20 mouse cellular contexts compared by ENCODE assay signal in the genomic region with DNA sequence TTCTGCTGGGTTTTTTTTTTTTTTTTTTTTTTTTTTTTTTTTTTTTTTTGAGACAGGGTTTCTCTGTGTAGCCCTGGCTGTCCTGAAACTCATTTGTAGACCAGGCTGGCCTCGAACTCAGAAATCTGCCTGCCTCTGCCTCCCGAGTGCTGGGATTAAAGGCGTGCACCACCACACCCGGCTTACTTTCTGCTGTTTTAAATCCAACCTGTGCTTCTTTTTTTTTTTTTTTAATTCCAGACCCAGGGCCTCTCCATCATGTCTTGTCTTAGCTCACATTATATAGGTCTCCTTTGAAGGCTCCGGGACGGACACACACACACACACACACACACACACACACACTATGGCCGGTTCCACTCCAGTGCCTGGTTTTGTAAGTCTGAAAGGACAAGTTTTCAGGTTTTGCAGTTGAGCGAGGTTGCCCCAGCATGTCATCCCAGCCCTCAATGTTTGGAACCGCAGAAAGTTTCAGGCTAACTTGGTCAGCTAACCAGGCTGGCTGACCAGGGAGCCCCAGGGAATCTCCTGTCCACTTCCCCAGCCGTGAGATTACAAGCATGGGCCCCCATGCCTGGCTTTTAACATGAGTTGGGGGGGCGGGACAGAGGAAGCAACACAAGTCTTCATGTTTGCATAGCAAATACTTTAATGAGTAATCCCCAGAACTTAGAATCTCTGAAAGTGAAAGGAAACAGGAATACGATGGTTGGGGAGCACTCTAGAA. TPM values are rescaled to one million over a fixed set of nuclear protein-coding genes. Genes with fewer than 3 reads are reported as not detected.
DNase-seq lines count a peak whose midpoint lies in the region; ATAC-seq lines count a peak whose summit lies in the region.
"Had no signal": no experiment of that assay in that cellular context is flagged by ENCODE, and none has a peak within 500 bp of the region (broad histone marks: within the 10 kb centered on the region; RNA-seq: fewer than 3 reads in every experiment).

No protein-coding gene starts in this region.

- no peaks in the 10 kb centered on the region for H3K27me3 ChIP-seq in heart, embryonic 15.5 days
- H3K27me3 ChIP-seq in megakaryocyte, embryonic 14.5 days (replicated peaks): peaks cover 34% of the 10 kb centered on the region
- no peaks in the 10 kb centered on the region for H3K27me3 ChIP-seq in liver, embryonic 12.5 days (replicated peaks)
- no peaks in the 10 kb centered on the region for H3K27me3 ChIP-seq in stomach, embryonic 15.5 days (replicated peaks)
- H3K27me3 ChIP-seq in hindbrain, embryonic 13.5 days: no peaks in the 10 kb centered on the region
- H3K27me3 ChIP-seq in limb, embryonic 10.5 days (ENCODE audit: low read depth, poor library complexity, severe bottlenecking): no peaks in the 10 kb centered on the region
- H3K27me3 ChIP-seq: embryonic facial prominence, embryonic 15.5 days; hindbrain, embryonic 12.5 days; midbrain, embryonic 15.5 days had no signal

- H3K36me3 ChIP-seq in heart, embryonic 15.5 days: no peaks in the 10 kb centered on the region
- no peaks in the 10 kb centered on the region for H3K36me3 ChIP-seq in megakaryocyte, embryonic 14.5 days (replicated peaks; ENCODE audit: low read length)
- H3K36me3 ChIP-seq in liver, embryonic 12.5 days: no peaks in the 10 kb centered on the region
- no peaks in the 10 kb centered on the region for H3K36me3 ChIP-seq in stomach, embryonic 15.5 days
- H3K36me3 ChIP-seq in hindbrain, embryonic 13.5 days: no peaks in the 10 kb centered on the region
- no peaks in the 10 kb centered on the region for H3K36me3 ChIP-seq in limb, embryonic 10.5 days
- H3K36me3 ChIP-seq: embryonic facial prominence, embryonic 15.5 days; G1E; hindbrain, embryonic 12.5 days; midbrain, embryonic 15.5 days had no signal

- 75% methylated on average over 12 of the region's 12 CpGs for WGBS in heart, embryonic 15.5 days
- WGBS in liver, embryonic 12.5 days (ENCODE audit: insufficient replicate concordance): 52% methylated on average over 12 of the region's 12 CpGs
- 68% methylated on average over 12 of the region's 12 CpGs for WGBS in stomach, embryonic 15.5 days
- 80% methylated on average over 12 of the region's 12 CpGs for WGBS in hindbrain, embryonic 13.5 days
- 87% methylated on average over 12 of the region's 12 CpGs for WGBS in limb, embryonic 10.5 days

- H3K4me1 ChIP-seq in heart, embryonic 15.5 days (replicated peaks): peaks cover 6% of the 10 kb centered on the region; the same call in 1 of the 2 replicates
- H3K4me1 ChIP-seq in megakaryocyte, embryonic 14.5 days: peaks cover 34% of the 10 kb centered on the region
- H3K4me1 ChIP-seq in liver, embryonic 12.5 days: peaks cover 25% of the 10 kb centered on the region
- 0 out of 2 replicates have a peak, but pooled peaks cover 3% of the 10 kb centered on the region for H3K4me1 ChIP-seq in stomach, embryonic 15.5 days
- H3K4me1 ChIP-seq in hindbrain, embryonic 13.5 days (replicated peaks): peaks cover 7% of the 10 kb centered on the region; the same call in 1 of the 2 replicates
- peaks cover 16% of the 10 kb centered on the region for H3K4me1 ChIP-seq in limb, embryonic 10.5 days

- no peak overlapping the region for H3K4me3 ChIP-seq in heart, embryonic 15.5 days
- peak overlapping the region; percentile 89 for H3K4me3 ChIP-seq in megakaryocyte, embryonic 14.5 days (replicated peaks)
- H3K4me3 ChIP-seq in liver, embryonic 12.5 days: no peak overlapping the region
- H3K4me3 ChIP-seq in stomach, embryonic 15.5 days (replicated peaks): no peak overlapping the region
- no peak overlapping the region for H3K4me3 ChIP-seq in hindbrain, embryonic 13.5 days
- no peak overlapping the region for H3K4me3 ChIP-seq in limb, embryonic 10.5 days
- H3K4me3 ChIP-seq: embryonic facial prominence, embryonic 15.5 days; hindbrain, embryonic 12.5 days; midbrain, embryonic 15.5 days had no signal

- intact Hi-C loops in heart, postnatal 36 days (cut with DNase I): no loop called here

- peak overlapping the region; percentile 38 for H3K27ac ChIP-seq in heart, embryonic 15.5 days
- H3K27ac ChIP-seq in liver, embryonic 12.5 days: peak overlapping the region; percentile 41
- H3K27ac ChIP-seq in stomach, embryonic 15.5 days: no peak overlapping the region
- no peak overlapping the region for H3K27ac ChIP-seq in hindbrain, embryonic 13.5 days
- H3K27ac ChIP-seq in limb, embryonic 10.5 days: no peak overlapping the region
- H3K27ac ChIP-seq: embryonic facial prominence, embryonic 15.5 days; hindbrain, embryonic 12.5 days; midbrain, embryonic 15.5 days had no signal

- peak overlapping the region; percentile 32 for H3K4me2 ChIP-seq in heart, embryonic 15.5 days
- H3K4me2 ChIP-seq in liver, embryonic 12.5 days: peak overlapping the region; percentile 41
- H3K4me2 ChIP-seq in stomach, embryonic 15.5 days: peak overlapping the region; percentile 11; the same call in 1 of the 2 replicates
- no peak overlapping the region for H3K4me2 ChIP-seq in hindbrain, embryonic 13.5 days
- H3K4me2 ChIP-seq: embryonic facial prominence, embryonic 15.5 days; hindbrain, embryonic 12.5 days; midbrain, embryonic 15.5 days had no signal

- no peak for ATAC-seq in heart, embryonic 15.5 days (replicated peaks; ENCODE audit: insufficient number of reproducible peaks, insufficient read depth, low FRiP score, low read depth)
- no peak for ATAC-seq in megakaryocyte, adult 5-6 weeks (ENCODE audit: poor library complexity, severe bottlenecking)
- ATAC-seq in liver, embryonic 12.5 days: no peak
- no peak for ATAC-seq in stomach, embryonic 15.5 days (ENCODE audit: insufficient read depth, low FRiP score, low read depth)
- ATAC-seq in hindbrain, embryonic 13.5 days (ENCODE audit: low FRiP score): no peak
- ATAC-seq: intestine, embryonic 16.5 days; midbrain, embryonic 15.5 days had no signal

- H3K9ac ChIP-seq in heart, embryonic 15.5 days: no peak overlapping the region
- H3K9ac ChIP-seq in liver, embryonic 12.5 days: no peak overlapping the region
- H3K9ac ChIP-seq in stomach, embryonic 15.5 days: no peak overlapping the region
- no peak overlapping the region for H3K9ac ChIP-seq in hindbrain, embryonic 13.5 days
- H3K9ac ChIP-seq: embryonic facial prominence, embryonic 15.5 days; hindbrain, embryonic 12.5 days; midbrain, embryonic 15.5 days had no signal

- DNase-seq in heart, postnatal 36 days: no peak
- DNase-seq in limb, embryonic 10.5 days (ENCODE audit: low spot score): no peak
- DNase-seq: adrenal gland, adult 8-10 months; cerebellum, adult 8-10 months; gastrocnemius, postnatal 25 days; lung, postnatal 14 days; right cerebral cortex, postnatal 25 days; thymus, adult 2 months had no signal

- H3K9me3 ChIP-seq in heart, embryonic 15.5 days (replicated peaks): no peaks in the 10 kb centered on the region
- H3K9me3 ChIP-seq in megakaryocyte, embryonic 14.5 days: peaks cover 25% of the 10 kb centered on the region
- no peaks in the 10 kb centered on the region for H3K9me3 ChIP-seq in liver, embryonic 12.5 days (replicated peaks)
- H3K9me3 ChIP-seq in stomach, embryonic 15.5 days: no peaks in the 10 kb centered on the region
- no peaks in the 10 kb centered on the region for H3K9me3 ChIP-seq in hindbrain, embryonic 13.5 days
- H3K9me3 ChIP-seq in limb, embryonic 10.5 days (replicated peaks): no peaks in the 10 kb centered on the region
- H3K9me3 ChIP-seq: embryonic facial prominence, embryonic 15.5 days; hindbrain, embryonic 12.5 days; midbrain, embryonic 15.5 days had no signal

RNA-seq across cellular contexts. Expression of a gene that starts 16.8 kb away (rescaled TPM):
- 54.8 and 68.1 TPM in 2 replicates for polyA plus RNA-seq in heart, embryonic 15.5 days (2015; fragmentation: Nextera tagmentation; extraction: Ambion mirVana)
- 10 to 100 TPM; 35.4 to 44.4 TPM for total RNA-seq in heart, postnatal 36 days (2021)
- 138 and 186 TPM in 2 replicates for polyA plus RNA-seq in megakaryocyte, embryonic 14.5 days (2012; ENCODE audit: insufficient read depth, low replicate concordance)
- total RNA-seq in megakaryocyte, adult 5-6 weeks (2015): 88.7 and 92.9 TPM in 2 replicates
- 86.3 and 88.2 TPM in 2 replicates for total RNA-seq in megakaryocyte, adult 5-6 weeks (2017)
- polyA plus RNA-seq in liver, embryonic 12.5 days (2016; fragmentation: Nextera tagmentation; extraction: Ambion mirVana): 87.1 and 88.8 TPM in 2 replicates
- 61.9 and 67.9 TPM in 2 replicates for polyA plus RNA-seq in stomach, embryonic 15.5 days (2015; fragmentation: Nextera tagmentation; extraction: Ambion mirVana)
- polyA plus RNA-seq in hindbrain, embryonic 13.5 days (2015; fragmentation: Nextera tagmentation; extraction: Ambion mirVana): 27.4 and 28.0 TPM in 2 replicates
- 43.5 and 45.2 TPM in 2 replicates for polyA plus RNA-seq in limb, embryonic 10.5 days (2016; fragmentation: Nextera tagmentation; extraction: Ambion mirVana)

RNA-seq across cellular contexts. Expression of a gene that starts 31.4 kb away (rescaled TPM):
- 0.30 and 0.48 TPM in 2 replicates for polyA plus RNA-seq in heart, embryonic 15.5 days (2015; fragmentation: Nextera tagmentation; extraction: Ambion mirVana)
- not detected for total RNA-seq in heart, postnatal 36 days (2021)
- 0.53 and 1.9 TPM in 2 replicates for polyA plus RNA-seq in megakaryocyte, embryonic 14.5 days (2012; ENCODE audit: insufficient read depth, low replicate concordance)
- total RNA-seq in megakaryocyte, adult 5-6 weeks (2015): not detected in 2 replicates
- 0.11 TPM in 1 of 2 replicates, not detected in the other for total RNA-seq in megakaryocyte, adult 5-6 weeks (2017)
- polyA plus RNA-seq in liver, embryonic 12.5 days (2016; fragmentation: Nextera tagmentation; extraction: Ambion mirVana): 0.38 and 0.66 TPM in 2 replicates
- 0.21 and 0.67 TPM in 2 replicates for polyA plus RNA-seq in stomach, embryonic 15.5 days (2015; fragmentation: Nextera tagmentation; extraction: Ambion mirVana)
- 0.55 and 1.1 TPM in 2 replicates for polyA plus RNA-seq in hindbrain, embryonic 13.5 days (2015; fragmentation: Nextera tagmentation; extraction: Ambion mirVana)
- polyA plus RNA-seq in limb, embryonic 10.5 days (2016; fragmentation: Nextera tagmentation; extraction: Ambion mirVana): 0.44 and 0.54 TPM in 2 replicates
- total RNA-seq: G1E; gastrocnemius, postnatal 25 days had no signal
- polyA plus RNA-seq: neural tube, embryonic 11.5 days had no signal

RNA-seq across cellular contexts. Expression of a gene that starts 32.3 kb away (rescaled TPM):
- polyA plus RNA-seq in heart, embryonic 15.5 days (2015; fragmentation: Nextera tagmentation; extraction: Ambion mirVana): 782 and 963 TPM in 2 replicates
- total RNA-seq in heart, postnatal 36 days (2021): 1,000 to 10,000 TPM in 1 of 2 experiments, 100 to 1,000 TPM in 1; 856 to 1,567 TPM
- polyA plus RNA-seq in megakaryocyte, embryonic 14.5 days (2012; ENCODE audit: insufficient read depth, low replicate concordance): 71.3 and 127 TPM in 2 replicates
- total RNA-seq in megakaryocyte, adult 5-6 weeks (2015): 260 and 265 TPM in 2 replicates
- 355 and 414 TPM in 2 replicates for total RNA-seq in megakaryocyte, adult 5-6 weeks (2017)
- polyA plus RNA-seq in liver, embryonic 12.5 days (2016; fragmentation: Nextera tagmentation; extraction: Ambion mirVana): 657 and 673 TPM in 2 replicates
- polyA plus RNA-seq in stomach, embryonic 15.5 days (2015; fragmentation: Nextera tagmentation; extraction: Ambion mirVana): 893 and 1,069 TPM in 2 replicates
- 1,201 and 1,293 TPM in 2 replicates for polyA plus RNA-seq in hindbrain, embryonic 13.5 days (2015; fragmentation: Nextera tagmentation; extraction: Ambion mirVana)
- 856 and 992 TPM in 2 replicates for polyA plus RNA-seq in limb, embryonic 10.5 days (2016; fragmentation: Nextera tagmentation; extraction: Ambion mirVana)

Comparison
In these comparisons a context has a peak if more than half of its experiments do, and no peak if none do; other contexts are left out.
1. H3K27ac ChIP-seq: peak in heart, embryonic 15.5 days (single experiment) and liver, embryonic 12.5 days (single experiment); none in stomach, embryonic 15.5 days (single experiment), hindbrain, embryonic 13.5 days (single experiment) and limb, embryonic 10.5 days (single experiment).